8 mouse cellular contexts compared by ENCODE assay signal in the genomic region with DNA sequence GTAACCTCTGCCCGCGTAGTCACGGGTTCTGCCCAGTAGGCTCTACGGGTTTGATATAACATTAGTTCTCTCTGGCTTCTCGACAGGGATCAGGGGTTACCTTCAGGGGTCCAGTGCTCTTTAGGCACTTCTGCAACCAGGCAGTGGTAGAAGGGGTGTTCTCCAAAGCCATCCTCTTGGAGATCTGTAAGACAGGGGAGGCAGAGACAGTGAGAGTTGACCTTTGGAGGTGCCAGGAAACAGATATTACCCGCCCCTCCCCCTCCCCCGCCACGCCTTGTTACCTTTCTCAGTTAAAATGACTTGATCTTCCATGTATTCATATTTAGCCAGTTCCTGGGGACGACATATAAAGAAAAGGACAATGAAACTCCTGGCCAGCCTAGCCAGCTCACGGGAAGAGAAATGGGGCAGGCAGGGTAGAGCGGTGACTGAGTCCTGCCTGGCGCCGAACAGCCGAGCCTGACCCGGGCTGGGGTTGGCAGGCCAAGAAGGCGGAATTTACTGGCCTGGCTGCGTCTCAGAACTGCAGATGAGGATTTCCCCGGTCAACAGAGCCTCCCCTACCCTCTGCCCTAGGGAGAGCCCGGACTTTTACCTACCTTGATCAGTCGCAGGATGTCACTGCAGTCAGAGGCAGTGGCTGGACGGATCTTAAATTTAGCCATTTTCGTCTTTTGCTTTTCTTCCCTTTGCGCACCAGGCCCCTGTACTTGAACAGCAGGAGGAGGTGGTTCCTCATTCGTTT. TPM values are rescaled to one million over a fixed set of nuclear protein-coding genes. Genes with fewer than 3 reads are reported as not detected.
A peak's percentile ranks its signal among the peaks of the same experiment; 100 is the strongest.
DNase-seq lines count a peak whose midpoint lies in the region; ATAC-seq and TF ChIP-seq lines count a peak whose summit lies in the region.

No protein-coding gene starts in this region.

- peaks cover 7% of the 10 kb centered on the region for H3K36me3 ChIP-seq in C2C12 (ENCODE audit: control insufficient read depth, insufficient read depth)
- no peaks in the 10 kb centered on the region for H3K36me3 ChIP-seq in intestine, postnatal 0 days (ENCODE audit: control insufficient read depth, insufficient read depth)
- H3K36me3 ChIP-seq in neural tube, embryonic 15.5 days: no peaks in the 10 kb centered on the region

- H3K4me2 ChIP-seq in intestine, postnatal 0 days (replicated peaks; ENCODE audit: low read depth): peak overlapping the region; percentile 54
- peak overlapping the region; percentile 59 for H3K4me2 ChIP-seq in neural tube, embryonic 15.5 days

- peak; percentile 1; the same call in 1 of the 2 replicates for TF ChIP-seq POLR2A in lung, adult 2 months (IDR thresholded peaks at IDR 0.05; ENCODE audit: borderline replicate concordance, extremely low read depth, low read depth, low read length)

- intact Hi-C loops in gastrocnemius, postnatal 36 days (cut with DNase I): loop anchor here (5.0 kb wide), 1 partner anchor 68 kb away; no protein-coding TSS in a partner anchor

- H3K9ac ChIP-seq in intestine, postnatal 0 days (ENCODE audit: low read depth, low read length): peak overlapping the region; percentile 69
- peak overlapping the region; percentile 50 for H3K9ac ChIP-seq in neural tube, embryonic 15.5 days (replicated peaks)

- DNase-seq in T-cell, adult 2 months (ENCODE audit: low spot score): peak; percentile 21
- peak; percentile 29 for DNase-seq in embryo, embryonic 10 days (ENCODE audit: low spot score)
- peak; percentile 14 to 32 for DNase-seq in gastrocnemius, postnatal 36 days
- DNase-seq in lung, adult 2 months: peak; percentile 48
- no peak for DNase-seq in layer of hippocampus, postnatal 36 days

- peak overlapping the region; percentile 90 for H3K27ac ChIP-seq in intestine, postnatal 0 days (ENCODE audit: low read depth, low read length)
- H3K27ac ChIP-seq in neural tube, embryonic 15.5 days (replicated peaks): peak overlapping the region; percentile 66

- H3K4me3 ChIP-seq in C2C12 (ENCODE audit: insufficient read depth, poor library complexity, severe bottlenecking): peak overlapping the region; percentile 36
- H3K4me3 ChIP-seq in intestine, postnatal 0 days (ENCODE audit: low read depth, low read length): peak overlapping the region; percentile 64
- H3K4me3 ChIP-seq in lung, adult 2 months (replicated peaks; ENCODE audit: extremely low read depth, low read depth, low read length): peak overlapping the region; percentile 56
- H3K4me3 ChIP-seq in neural tube, embryonic 15.5 days (replicated peaks): peak overlapping the region; percentile 49

- H3ac ChIP-seq in C2C12 (ENCODE audit: control insufficient read depth, insufficient read length, low read depth): peak overlapping the region; percentile 82

- no peak for TF ChIP-seq CTCF in C2C12 (IDR thresholded peaks at IDR 0.05; ENCODE audit: control insufficient read depth, insufficient read depth, insufficient read length)
- TF ChIP-seq CTCF in intestine, postnatal 0 days (IDR thresholded peaks at IDR 0.05; ENCODE audit: low read depth): no peak
- no peak for TF ChIP-seq CTCF in lung, adult 2 months (IDR thresholded peaks at IDR 0.05; ENCODE audit: insufficient read depth, low read length)

- no peaks in the 10 kb centered on the region for H3K9me3 ChIP-seq in intestine, postnatal 0 days (ENCODE audit: control insufficient read depth)
- no peaks in the 10 kb centered on the region for H3K9me3 ChIP-seq in neural tube, embryonic 15.5 days (replicated peaks)

- H3K4me1 ChIP-seq in intestine, postnatal 0 days (replicated peaks; ENCODE audit: control insufficient read depth, insufficient read depth, low read length): no peaks in the 10 kb centered on the region
- peaks cover 4% of the 10 kb centered on the region for H3K4me1 ChIP-seq in lung, adult 2 months (ENCODE audit: control insufficient read depth, insufficient read depth, low read length)
- no peaks in the 10 kb centered on the region for H3K4me1 ChIP-seq in neural tube, embryonic 15.5 days

- H3K27me3 ChIP-seq in C2C12 (ENCODE audit: control insufficient read depth, insufficient read depth, insufficient read length): no peaks in the 10 kb centered on the region
- H3K27me3 ChIP-seq in intestine, postnatal 0 days (replicated peaks; ENCODE audit: control insufficient read depth, insufficient read depth, low read length): no peaks in the 10 kb centered on the region
- no peaks in the 10 kb centered on the region for H3K27me3 ChIP-seq in neural tube, embryonic 15.5 days (replicated peaks)

- 23% methylated on average over 22 of the region's 24 CpGs for WGBS in intestine, postnatal 0 days
- WGBS in lung, adult 2 months: 35% methylated on average over 24 of the region's 24 CpGs
- 30% methylated on average over 24 of the region's 24 CpGs for WGBS in neural tube, embryonic 15.5 days

- H3K79me3 ChIP-seq in C2C12 (ENCODE audit: low read depth): peaks cover 8% of the 10 kb centered on the region

- H3K79me2 ChIP-seq in C2C12 (ENCODE audit: control insufficient read depth, insufficient read depth): peaks cover 11% of the 10 kb centered on the region

- peak; percentile 65 for ATAC-seq in intestine, postnatal 0 days
- ATAC-seq in neural tube, embryonic 15.5 days (ENCODE audit: low FRiP score): peak; percentile 81

TF ChIP-seq in C2C12, 6 proteins besides CTCF, POLR2A, EP300 and RAD21:
- TF ChIP-seq MAX (IDR thresholded peaks at IDR 0.05): no peak

RNA-seq across cellular contexts. Expression of a gene that starts 0.6 kb away (rescaled TPM):
- 122 TPM for polyA plus RNA-seq in C2C12 (2012; fragmentation: generic; extraction: Trizol)
- total RNA-seq in gastrocnemius, postnatal 36 days (2021): 10 to 100 TPM; 23.8 to 31.9 TPM
- 790 and 828 TPM in 2 replicates for polyA plus RNA-seq in intestine, postnatal 0 days (2015; fragmentation: Nextera tagmentation; extraction: Ambion mirVana)
- 40.0 and 65.8 TPM in 2 replicates for polyA plus RNA-seq in lung, adult 2 months (2012; rRNA removed)
- 80.7 and 91.5 TPM in 2 replicates for polyA plus RNA-seq in neural tube, embryonic 15.5 days (2015; fragmentation: Nextera tagmentation; extraction: Ambion mirVana)
- 10 to 100 TPM; 66.2 to 67.2 TPM for total RNA-seq in layer of hippocampus, postnatal 36 days (2021)

RNA-seq across cellular contexts. Expression of a gene that starts 46.6 kb away (rescaled TPM):
- 61.1 TPM for polyA plus RNA-seq in C2C12 (2012; fragmentation: generic; extraction: Trizol)
- 10 to 100 TPM; 17.4 to 22.8 TPM for total RNA-seq in gastrocnemius, postnatal 36 days (2021)
- 26.2 and 26.3 TPM in 2 replicates for polyA plus RNA-seq in intestine, postnatal 0 days (2015; fragmentation: Nextera tagmentation; extraction: Ambion mirVana)
- 12.7 and 18.8 TPM in 2 replicates for polyA plus RNA-seq in lung, adult 2 months (2012; rRNA removed)
- polyA plus RNA-seq in neural tube, embryonic 15.5 days (2015; fragmentation: Nextera tagmentation; extraction: Ambion mirVana): 42.7 and 46.8 TPM in 2 replicates
- 10 to 100 TPM; 15.9 to 18.9 TPM for total RNA-seq in layer of hippocampus, postnatal 36 days (2021)

Comparison
In these comparisons a context has a peak if more than half of its experiments do, and no peak if none do; other contexts are left out.
1. DNase-seq: peak in T-cell, adult 2 months (single experiment), embryo, embryonic 10 days (single experiment), gastrocnemius, postnatal 36 days (2 of 2) and lung, adult 2 months (single experiment); none in layer of hippocampus, postnatal 36 days (0 of 2).
2. Peak in every context shown above with its lines, with median percentiles within 50 percentile points of each other: H3K4me3 ChIP-seq.